Mouse (Mus musculus) adipocyte (in vitro differentiated cells): ENCODE measurements around the gene Stfa3.
"Not testable (repeated sequence)": the region's sequence is repeated elsewhere in the genome, so short reads cannot be mapped to it uniquely, and the experiment has no call there.

Experiments used
- DNase-seq: peaks from one replicate; pipeline ENCODE4 v3.0.0-alpha.2; 2016; ENCODE audit warnings: low spot score

The Stfa3 gene

GRCm38 (mm10) chr16:36455342-36455802 lies at the start of gene Stfa3:
TSS of gene Stfa3 (minus strand) at chr16:36455392.
- no peak for DNase-seq

DNA sequence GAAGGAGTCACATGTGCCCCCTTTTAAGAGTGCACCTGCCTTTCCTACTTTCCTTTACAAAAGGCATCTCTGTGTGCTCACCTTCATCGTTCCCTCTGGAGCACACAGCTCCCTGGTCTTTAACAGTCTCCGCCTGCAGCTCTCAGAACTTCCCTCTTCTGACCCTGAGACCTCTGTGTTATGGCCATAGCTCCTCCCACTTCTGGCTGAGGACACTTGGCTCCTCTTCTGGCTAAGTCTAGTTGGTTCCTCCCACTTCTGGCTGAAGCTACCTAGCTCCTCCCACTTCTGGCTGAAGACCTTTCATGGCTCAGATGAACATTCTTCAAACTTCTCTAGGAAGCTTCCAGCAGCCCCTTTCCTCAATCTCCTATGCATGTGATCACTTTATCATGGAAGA lies 47.1 kb upstream of the Stfa3 start:
- no peak for DNase-seq

GRCm38 (mm10) chr16:36492420-36492819 lies 37.2 kb upstream of the Stfa3 start:
- DNase-seq: no peak

DNA sequence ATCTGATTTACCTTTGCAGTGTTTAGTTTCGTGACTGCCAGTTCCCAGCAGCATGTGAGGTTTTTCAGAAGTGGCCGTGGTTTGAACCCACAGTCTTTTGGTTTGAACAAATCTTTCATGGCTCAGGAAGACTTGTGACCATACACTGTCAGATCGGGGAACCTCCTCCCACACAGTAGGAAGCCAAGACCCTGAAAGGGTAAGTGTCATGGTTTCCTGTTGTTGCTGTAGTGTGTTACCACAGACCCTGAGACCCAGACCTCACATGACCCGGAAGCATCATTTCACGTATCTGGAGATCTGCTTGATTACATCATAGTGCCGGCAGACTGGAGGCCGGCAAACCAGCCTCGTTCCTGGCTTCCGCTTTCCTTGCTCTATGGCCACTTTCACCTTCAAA lies 21.7 kb upstream of the Stfa3 start:
- no peak for DNase-seq

- DNase-seq: no peak
Measured at GRCm38 (mm10) chr16:36475530-36475929, 20.3 kb upstream of the Stfa3 start.

DNA sequence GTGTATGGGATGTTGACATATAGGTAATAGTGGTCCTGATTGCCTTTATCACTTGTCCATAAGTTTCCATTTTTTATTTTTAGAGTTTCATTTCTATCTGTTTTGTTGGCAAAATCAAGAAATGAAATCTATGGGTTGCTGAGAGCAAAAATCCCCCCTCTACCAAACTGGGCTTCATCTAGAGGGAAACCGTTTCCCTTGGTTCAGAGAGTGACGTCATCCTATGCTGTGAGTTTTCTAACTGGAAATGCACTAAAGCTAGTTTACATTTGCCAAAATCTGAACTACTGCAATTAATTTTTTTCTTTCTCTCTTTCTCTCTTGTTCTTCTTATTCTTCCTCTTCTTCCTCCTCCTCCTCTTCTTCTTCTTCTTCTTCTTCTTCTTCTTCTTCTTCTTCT lies 19.7 kb upstream of the Stfa3 start:
- no peak for DNase-seq

DNA sequence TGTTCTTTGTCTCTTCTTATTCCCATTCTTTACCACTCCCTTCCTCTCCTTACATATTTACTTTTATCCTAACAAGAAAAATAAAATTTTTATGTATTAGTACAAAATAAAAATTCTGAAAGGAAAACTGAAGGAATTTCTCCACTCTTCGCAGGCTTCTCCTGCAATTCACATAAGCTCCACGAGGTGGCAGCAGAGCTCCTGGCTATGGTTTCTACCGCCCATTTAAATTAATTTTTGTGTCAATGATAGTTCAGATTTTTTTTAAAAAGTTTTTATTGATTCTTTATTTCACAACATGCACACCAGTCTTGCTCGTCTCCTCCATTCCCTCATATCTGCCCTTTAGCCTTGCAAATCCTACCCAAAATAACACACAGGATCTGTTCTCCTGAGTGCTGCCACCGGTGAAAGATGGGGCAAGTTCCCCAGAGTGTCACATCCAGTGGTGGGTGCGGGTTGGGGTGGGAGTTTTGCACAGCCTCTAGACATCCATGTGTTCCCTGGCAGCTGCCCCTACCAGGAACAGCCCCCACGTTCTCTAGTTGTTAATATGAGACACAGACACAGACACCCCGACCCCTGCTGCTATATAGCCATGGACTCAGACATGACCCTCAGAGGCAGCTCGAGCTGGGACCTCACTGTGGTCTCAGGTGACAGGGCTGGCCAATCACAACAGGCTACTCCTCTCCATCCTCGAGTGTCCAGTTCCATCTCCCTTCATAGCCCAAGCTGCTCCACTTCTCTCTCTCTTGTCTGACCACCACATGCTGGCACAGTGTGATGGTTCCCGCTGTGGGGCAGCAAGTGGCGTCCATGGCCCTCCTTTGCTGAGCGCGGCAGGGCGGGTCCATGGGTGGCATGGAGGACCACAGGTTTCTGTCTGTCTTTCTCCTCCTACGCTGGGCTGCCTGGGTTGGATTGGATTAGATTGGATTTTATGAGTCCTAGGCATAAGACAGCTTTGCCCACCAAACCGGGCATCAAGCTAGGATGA lies 18.3 kb upstream of the Stfa3 start:
- DNase-seq: peak; percentile 68

GRCm38 (mm10) chr16:36471066-36471633 lies 16.0 kb upstream of the Stfa3 start:
- no peak for DNase-seq

GRCm38 (mm10) chr16:36469955-36470478 lies 14.8 kb upstream of the Stfa3 start:
- DNase-seq: peak; percentile 21

DNA sequence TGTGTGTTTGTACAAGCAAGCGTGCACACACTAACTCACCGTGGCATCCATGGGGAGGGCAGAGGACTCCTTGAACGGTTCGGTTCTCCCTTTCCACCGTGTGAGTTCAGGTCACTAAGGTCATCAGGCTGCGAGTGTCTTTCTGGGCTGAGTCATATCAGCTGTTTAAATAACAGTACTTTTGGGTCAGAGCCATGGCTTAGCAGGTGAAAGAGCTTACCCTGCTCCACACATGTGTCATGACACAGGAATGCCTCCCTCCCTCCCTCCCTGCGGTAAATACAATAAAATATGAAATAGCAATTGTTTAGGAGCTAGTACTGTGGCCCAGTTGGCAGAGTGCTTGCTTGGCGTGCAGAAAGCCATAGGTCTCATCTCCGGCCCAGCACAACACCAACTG lies 14.2 kb upstream of the Stfa3 start:
- DNase-seq: peak; percentile 32

- no peak for DNase-seq
Measured at GRCm38 (mm10) chr16:36468862-36469261, 13.7 kb upstream of the Stfa3 start.

- DNase-seq: no peak
Measured at GRCm38 (mm10) chr16:36467936-36468335, 12.7 kb upstream of the Stfa3 start.

DNA sequence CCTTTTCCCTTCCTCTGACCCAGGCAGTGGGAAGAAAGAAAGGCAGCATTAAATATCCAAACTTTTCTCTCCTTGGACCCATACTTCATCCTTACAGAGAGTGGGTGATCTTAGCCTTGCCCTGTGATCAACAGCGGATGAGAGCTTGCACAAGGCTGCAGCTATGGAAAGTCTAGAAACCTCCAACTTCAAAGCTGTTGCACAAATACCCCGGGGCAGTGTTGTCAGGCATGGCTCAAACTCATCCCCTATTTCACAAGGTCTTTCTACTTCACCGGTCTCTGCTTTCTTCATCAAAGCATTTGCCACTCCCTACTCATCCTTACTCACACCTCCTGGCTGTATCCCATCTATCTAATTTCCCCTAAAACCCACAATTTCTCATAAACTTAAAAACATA lies 10.2 kb upstream of the Stfa3 start:
- no peak for DNase-seq

DNA sequence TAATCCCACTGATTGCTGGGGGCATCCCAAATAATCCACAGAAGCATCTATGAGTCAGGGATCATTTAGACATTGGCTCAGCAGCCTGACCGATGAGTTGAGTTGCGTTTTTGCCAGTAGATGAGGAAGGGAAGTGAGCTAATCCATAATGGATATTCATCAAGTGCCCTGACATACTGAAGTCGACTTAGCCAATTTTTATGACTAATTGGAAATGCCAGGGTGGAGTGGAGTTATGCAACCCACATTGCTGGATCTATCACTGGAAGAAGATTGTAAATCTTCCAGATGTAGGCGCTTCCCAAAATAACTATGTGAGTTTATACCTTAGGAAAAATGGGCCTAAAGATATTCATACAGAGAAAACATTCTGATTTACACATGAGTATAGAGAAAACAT lies 8.9 kb upstream of the Stfa3 start:
- peak; percentile 26 for DNase-seq

DNA sequence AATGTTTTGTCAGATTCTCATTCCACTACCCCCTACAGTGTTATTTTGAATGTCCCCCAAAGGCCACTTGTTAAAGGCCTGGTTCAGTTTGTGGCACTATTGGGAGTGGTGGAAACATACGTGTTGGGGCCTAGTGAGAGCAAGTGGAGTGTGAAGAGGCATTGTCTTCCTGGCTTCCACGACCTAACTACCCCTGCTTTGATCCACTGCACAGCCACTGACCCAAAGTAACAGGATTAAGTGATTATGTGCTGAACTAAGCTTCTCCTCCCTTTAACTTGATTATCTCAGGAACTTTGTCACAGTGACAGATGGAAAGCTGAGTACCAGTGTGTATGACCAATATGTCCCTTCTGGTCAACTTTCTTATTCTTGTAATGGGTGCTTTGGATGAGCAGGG lies 5.2 kb upstream of the Stfa3 start:
- DNase-seq: no peak

DNA sequence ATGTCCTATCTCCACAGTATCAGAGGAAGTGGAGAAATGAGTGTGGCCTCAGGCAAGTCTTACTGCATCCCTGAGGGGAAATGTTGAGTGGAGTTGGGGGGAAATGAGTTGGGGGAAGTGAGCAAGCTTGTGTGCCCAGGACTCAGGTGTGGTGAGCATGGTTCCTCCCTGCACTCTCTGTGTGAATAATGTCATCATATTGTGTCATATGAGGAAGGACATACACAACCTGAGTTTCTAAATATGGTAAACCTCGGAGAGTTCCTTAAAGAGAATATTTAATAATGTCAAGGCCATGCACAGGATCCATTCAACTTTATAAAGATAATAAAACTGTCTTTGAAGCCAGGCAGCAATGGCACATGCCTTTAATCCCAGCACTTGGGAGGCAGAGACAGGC lies 34.2 kb downstream of the Stfa3 start:
- DNase-seq: not testable (repeated sequence)

DNA sequence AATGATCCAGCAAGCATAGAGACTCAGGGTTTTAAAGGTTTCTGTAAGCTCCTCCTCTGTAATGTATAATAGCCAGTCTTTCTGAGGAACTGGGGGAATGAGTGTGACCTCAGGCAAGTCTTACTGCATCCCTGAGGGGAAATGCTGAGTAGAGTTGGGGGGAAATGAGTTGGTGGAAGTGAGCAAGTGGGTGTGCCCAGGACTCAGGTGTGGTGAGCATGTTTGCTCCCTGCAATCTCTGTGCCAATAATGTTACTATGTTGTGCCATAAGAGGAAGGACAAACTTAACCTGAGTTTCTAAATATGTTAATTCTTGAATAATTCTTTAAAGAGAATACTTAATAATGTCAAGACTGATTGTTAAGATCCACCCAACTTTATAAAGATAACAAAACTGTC lies 46.8 kb downstream of the Stfa3 start, which contains the start of gene Stfa2:
Gene Stfa2 (minus strand): TSS at position 101 of the 400 bp plus-strand sequence.
- DNase-seq: no peak
